Mouse (Mus musculus): Measurements from ENCODE around the gene Hirip3. TPM values are rescaled to one million over a fixed set of nuclear protein-coding genes. Genes with fewer than 3 reads are reported as not detected.
A peak's percentile ranks its signal among the peaks of the same experiment; 100 is the strongest.

The Hirip3 gene
- polyA plus RNA-seq, 1 experiment from 2014 or later: 22.8 TPM

DNA sequence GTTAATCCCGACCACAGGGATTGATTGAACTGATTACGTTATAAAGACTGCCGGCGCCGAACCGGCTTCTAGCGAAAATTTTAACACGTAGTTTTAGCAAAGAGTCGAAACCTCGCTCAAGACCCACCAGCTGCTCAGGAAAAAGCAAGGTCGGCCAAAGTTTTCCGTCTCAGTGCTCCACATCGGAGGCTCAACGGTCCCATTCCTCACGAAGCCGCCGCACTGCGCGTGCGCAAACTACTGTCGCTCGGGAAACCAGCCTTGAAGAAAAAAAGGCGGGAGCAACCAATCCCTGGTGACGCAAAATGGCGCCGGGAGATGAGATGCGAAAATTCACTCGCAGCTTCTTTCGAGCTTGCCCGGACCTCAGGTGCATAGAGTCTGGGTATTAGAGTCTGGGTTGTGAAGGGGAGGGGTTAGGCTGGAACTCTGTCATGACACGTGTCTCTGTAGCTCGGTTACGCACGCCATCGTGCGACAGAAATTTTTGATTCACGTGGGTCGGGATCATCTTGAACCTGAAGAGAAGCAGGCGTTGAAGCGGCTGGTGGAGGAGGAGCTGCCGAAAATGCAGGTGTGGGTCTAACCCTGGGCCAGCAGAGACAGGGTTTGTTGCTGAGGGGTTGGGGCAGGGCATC is 494 bp downstream of the Hirip3 start, which contains the start of gene Ino80e:
Ino80e (minus strand) TSS at position 231 of the 638 bp plus-strand sequence.
- no peaks in the 10 kb centered on the region for H3K27me3 ChIP-seq (ENCODE audit: control insufficient read depth, insufficient read depth, low read length)
- peaks cover 60% of the 10 kb centered on the region for H3K36me3 ChIP-seq (ENCODE audit: control insufficient read depth, insufficient read depth, low read length)
- peak; percentile 58 for ATAC-seq (ENCODE audit: low FRiP score, low TSS enrichment)
- H3K27ac ChIP-seq (ENCODE audit: low read depth, low read length): peak within 1 kb of the TSS; percentile 76
- peak within 1 kb of the TSS; percentile 76 for H3K9ac ChIP-seq (ENCODE audit: low read depth, low read length)
- peaks cover 25% of the 10 kb centered on the region for H3K4me1 ChIP-seq (ENCODE audit: control insufficient read depth, insufficient read depth, low read length)
- H3K4me2 ChIP-seq (replicated peaks; ENCODE audit: low read depth, low read length): peak within 1 kb of the TSS; percentile 92
- WGBS: under 1% methylated on average over 41 of the region's 41 CpGs
- H3K4me3 ChIP-seq (ENCODE audit: low read length): peak within 1 kb of the TSS; percentile 61
- H3K9me3 ChIP-seq (ENCODE audit: control insufficient read depth, low read length): no peaks in the 10 kb centered on the region

GRCm38 (mm10) chr7:126863791-126864190 is 2.0 kb downstream of the Hirip3 start:
- peak; percentile 15; the same call in 1 of the 2 replicates for ATAC-seq (ENCODE audit: low FRiP score, low TSS enrichment)
- Histone ChIP-seq H3K27me3 (ENCODE audit: control insufficient read depth, insufficient read depth, low read length) (no peaks in the 10 kb centered on the region), H3K9me3 (ENCODE audit: control insufficient read depth, low read length) (no peaks in the 10 kb centered on the region), H3K4me3 (ENCODE audit: low read length) (peak overlapping the region; percentile 61), H3K4me2 (replicated peaks; ENCODE audit: low read depth, low read length) (peak overlapping the region; percentile 92), H3K36me3 (ENCODE audit: control insufficient read depth, insufficient read depth, low read length) (peaks cover 61% of the 10 kb centered on the region), H3K27ac (ENCODE audit: low read depth, low read length) (peak overlapping the region; percentile 60), H3K9ac (ENCODE audit: low read depth, low read length) (peak overlapping the region; percentile 76), H3K4me1 (ENCODE audit: control insufficient read depth, insufficient read depth, low read length) (peaks cover 25% of the 10 kb centered on the region)
- WGBS: 57% methylated on average over 6 of the region's 6 CpGs

GRCm38 (mm10) chr7:126867534-126867933 is 5.8 kb downstream of the Hirip3 start:
- no peak for ATAC-seq (ENCODE audit: low FRiP score, low TSS enrichment)
- WGBS: 92% methylated on average over 2 of the region's 2 CpGs

GRCm38 (mm10) chr7:126868003-126868402 is 6.2 kb downstream of the Hirip3 start:
- Histone ChIP-seq H3K27me3 (ENCODE audit: control insufficient read depth, insufficient read depth, low read length) (no peaks in the 10 kb centered on the region), H3K4me1 (ENCODE audit: control insufficient read depth, insufficient read depth, low read length) (peaks cover 14% of the 10 kb centered on the region), H3K27ac (ENCODE audit: low read depth, low read length) (no peak overlapping the region), H3K4me2 (replicated peaks; ENCODE audit: low read depth, low read length) (no peak overlapping the region), H3K4me3 (ENCODE audit: low read length) (no peak overlapping the region), H3K9ac (ENCODE audit: low read depth, low read length) (no peak overlapping the region), H3K36me3 (ENCODE audit: control insufficient read depth, insufficient read depth, low read length) (peaks cover 92% of the 10 kb centered on the region), H3K9me3 (ENCODE audit: control insufficient read depth, low read length) (no peaks in the 10 kb centered on the region)
- WGBS: 89% methylated on average over 12 of the region's 12 CpGs
- no peak for ATAC-seq (ENCODE audit: low FRiP score, low TSS enrichment)

More at GRCm38 (mm10) chr7:126867534-126867933, 5.8 kb downstream of the Hirip3 start:
- H3K4me1 ChIP-seq (ENCODE audit: control insufficient read depth, insufficient read depth, low read length): peaks cover 18% of the 10 kb centered on the region
- no peaks in the 10 kb centered on the region for H3K9me3 ChIP-seq (ENCODE audit: control insufficient read depth, low read length)
- no peak overlapping the region for H3K27ac ChIP-seq (ENCODE audit: low read depth, low read length)
- no peaks in the 10 kb centered on the region for H3K27me3 ChIP-seq (ENCODE audit: control insufficient read depth, insufficient read depth, low read length)
- H3K36me3 ChIP-seq (ENCODE audit: control insufficient read depth, insufficient read depth, low read length): peaks cover 88% of the 10 kb centered on the region
- H3K4me2 ChIP-seq (replicated peaks; ENCODE audit: low read depth, low read length): no peak overlapping the region
- no peak overlapping the region for H3K9ac ChIP-seq (ENCODE audit: low read depth, low read length)
- no peak overlapping the region for H3K4me3 ChIP-seq (ENCODE audit: low read length)

GRCm38 (mm10) chr7:126869780-126870519 is 8.2 kb downstream of the Hirip3 start:
- Histone ChIP-seq H3K27ac (ENCODE audit: low read depth, low read length) (no peak overlapping the region), H3K4me2 (replicated peaks; ENCODE audit: low read depth, low read length) (no peak overlapping the region), H3K4me1 (ENCODE audit: control insufficient read depth, insufficient read depth, low read length) (no peaks in the 10 kb centered on the region), H3K27me3 (ENCODE audit: control insufficient read depth, insufficient read depth, low read length) (no peaks in the 10 kb centered on the region), H3K36me3 (ENCODE audit: control insufficient read depth, insufficient read depth, low read length) (peaks cover 99% of the 10 kb centered on the region), H3K4me3 (ENCODE audit: low read length) (no peak overlapping the region), H3K9ac (ENCODE audit: low read depth, low read length) (no peak overlapping the region), H3K9me3 (ENCODE audit: control insufficient read depth, low read length) (no peaks in the 10 kb centered on the region)
- WGBS: 90% methylated on average over 23 of the region's 23 CpGs
- ATAC-seq (ENCODE audit: low FRiP score, low TSS enrichment): no peak

GRCm38 (mm10) chr7:126870520-126870891 is 8.7 kb downstream of the Hirip3 start:
- Histone ChIP-seq H3K4me3 (ENCODE audit: low read length) (no peak overlapping the region), H3K9ac (ENCODE audit: low read depth, low read length) (no peak overlapping the region), H3K27me3 (ENCODE audit: control insufficient read depth, insufficient read depth, low read length) (no peaks in the 10 kb centered on the region), H3K4me2 (replicated peaks; ENCODE audit: low read depth, low read length) (no peak overlapping the region), H3K27ac (ENCODE audit: low read depth, low read length) (no peak overlapping the region), H3K36me3 (ENCODE audit: control insufficient read depth, insufficient read depth, low read length) (peaks cover 99% of the 10 kb centered on the region), H3K9me3 (ENCODE audit: control insufficient read depth, low read length) (no peaks in the 10 kb centered on the region), H3K4me1 (ENCODE audit: control insufficient read depth, insufficient read depth, low read length) (no peaks in the 10 kb centered on the region)
- WGBS: 97% methylated on average over 2 of the region's 2 CpGs
- ATAC-seq (ENCODE audit: low FRiP score, low TSS enrichment): no peak; the same call in 1 of the 2 replicates

GRCm38 (mm10) chr7:126877239-126877638 is 15.5 kb downstream of the Hirip3 start:
- Histone ChIP-seq H3K9ac (ENCODE audit: low read depth, low read length) (no peak overlapping the region), H3K4me2 (replicated peaks; ENCODE audit: low read depth, low read length) (no peak overlapping the region), H3K36me3 (ENCODE audit: control insufficient read depth, insufficient read depth, low read length) (peaks cover 84% of the 10 kb centered on the region), H3K4me1 (ENCODE audit: control insufficient read depth, insufficient read depth, low read length) (peaks cover 12% of the 10 kb centered on the region), H3K27me3 (ENCODE audit: control insufficient read depth, insufficient read depth, low read length) (no peaks in the 10 kb centered on the region), H3K9me3 (ENCODE audit: control insufficient read depth, low read length) (no peaks in the 10 kb centered on the region), H3K4me3 (ENCODE audit: low read length) (no peak overlapping the region), H3K27ac (ENCODE audit: low read depth, low read length) (no peak overlapping the region)
- 90% methylated on average over 1 of the region's 1 CpGs for whole genome bisulfite sequencing
- no peak for ATAC-seq (ENCODE audit: low FRiP score, low TSS enrichment)

DNA sequence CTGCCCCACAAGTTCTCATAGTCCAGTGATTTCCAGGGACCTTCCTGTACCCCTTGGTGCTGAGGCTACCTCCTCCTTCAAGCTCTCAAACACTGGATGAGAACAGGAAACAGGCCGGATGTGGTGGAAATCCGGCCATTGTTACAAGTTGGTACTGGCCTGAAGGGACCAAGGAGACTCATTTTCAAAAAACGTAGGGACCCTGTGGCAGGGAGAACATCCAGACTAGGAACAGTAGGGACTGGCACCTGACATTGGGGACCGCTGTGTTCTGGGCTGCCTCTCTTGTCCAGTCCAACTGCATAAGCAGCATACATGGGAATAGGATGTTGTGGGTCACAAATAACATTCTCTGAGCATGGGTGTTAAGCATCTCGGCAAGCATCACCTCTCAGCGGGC is 19.3 kb downstream of the Hirip3 start:
- Histone ChIP-seq H3K4me3 (ENCODE audit: low read length) (no peak overlapping the region), H3K27ac (ENCODE audit: low read depth, low read length) (peak overlapping the region; percentile 61; the same call in 1 of the 2 replicates)

DNA sequence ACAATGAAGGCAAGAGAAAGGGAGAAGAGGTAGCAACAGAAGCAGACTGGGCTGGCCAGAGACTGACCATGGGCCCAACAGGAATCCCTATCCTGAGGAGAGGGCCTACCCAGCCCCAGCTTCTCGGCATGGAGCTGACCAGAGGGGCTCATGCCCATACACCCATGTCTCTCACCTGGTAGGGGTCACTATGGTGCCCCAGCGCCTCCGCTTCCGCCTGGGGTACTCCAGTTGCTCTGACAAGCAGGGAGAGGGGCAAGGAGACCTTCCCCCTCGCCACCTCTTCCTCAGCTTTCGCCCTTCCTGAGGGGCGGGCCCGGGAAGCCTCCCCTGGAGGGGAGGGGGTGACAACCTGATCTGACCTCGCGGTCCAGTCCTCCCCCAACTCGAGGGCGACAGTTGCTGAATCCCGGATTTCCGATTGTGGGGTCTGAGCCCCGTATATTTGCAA is 22.0 kb downstream of the Hirip3 start:
- H3K4me2 ChIP-seq (replicated peaks; ENCODE audit: low read depth, low read length): peak overlapping the region; percentile 97
- under 1% methylated on average over 15 of the region's 15 CpGs for WGBS
- H3K9ac ChIP-seq (ENCODE audit: low read depth, low read length): peak overlapping the region; percentile 89
- H3K36me3 ChIP-seq (ENCODE audit: control insufficient read depth, insufficient read depth, low read length): peaks cover 18% of the 10 kb centered on the region
- H3K4me3 ChIP-seq (ENCODE audit: low read length): peak overlapping the region; percentile 87
- ATAC-seq (ENCODE audit: low FRiP score, low TSS enrichment): no peak
- peaks cover 27% of the 10 kb centered on the region for H3K4me1 ChIP-seq (ENCODE audit: control insufficient read depth, insufficient read depth, low read length)
- H3K9me3 ChIP-seq (ENCODE audit: control insufficient read depth, low read length): no peaks in the 10 kb centered on the region
- no peaks in the 10 kb centered on the region for H3K27me3 ChIP-seq (ENCODE audit: control insufficient read depth, insufficient read depth, low read length)
- peak overlapping the region; percentile 96; the same call in 1 of the 2 replicates for H3K27ac ChIP-seq (ENCODE audit: low read depth, low read length)

More for the DNA sequence above, 19.3 kb downstream of the Hirip3 start:
- peak overlapping the region; percentile 97; the same call in 1 of the 2 replicates for H3K4me2 ChIP-seq (replicated peaks; ENCODE audit: low read depth, low read length)
- no peaks in the 10 kb centered on the region for H3K9me3 ChIP-seq (ENCODE audit: control insufficient read depth, low read length)
- peaks cover 46% of the 10 kb centered on the region for H3K36me3 ChIP-seq (ENCODE audit: control insufficient read depth, insufficient read depth, low read length)
- peaks cover 24% of the 10 kb centered on the region for H3K4me1 ChIP-seq (ENCODE audit: control insufficient read depth, insufficient read depth, low read length)
- H3K9ac ChIP-seq (ENCODE audit: low read depth, low read length): peak overlapping the region; percentile 89; the same call in 1 of the 2 replicates
- no peak for ATAC-seq (ENCODE audit: low FRiP score, low TSS enrichment)
- H3K27me3 ChIP-seq (ENCODE audit: control insufficient read depth, insufficient read depth, low read length): no peaks in the 10 kb centered on the region
- 71% methylated on average over 6 of the region's 6 CpGs for WGBS

Data from kidney, embryonic 14.5 days (tissue).